Mouse (Mus musculus) kidney, postnatal 14 days (tissue): ENCODE measurements around the gene Srsf4.

Experiments used
- DNase-seq: peaks from one replicate; pipeline ENCODE4 v3.0.0; 2022; ENCODE audit warnings: mixed read lengths

Gene Srsf4

GRCm38 (mm10) chr4:131873293-131874168 lies at the start of gene Srsf4:
Gene Srsf4, plus strand, starts transcription at chr4:131873617.
- peak; percentile 98 for DNase-seq

GRCm38 (mm10) chr4:131824939-131825338 lies 48.5 kb upstream of the Srsf4 start:
- DNase-seq: no peak

DNA sequence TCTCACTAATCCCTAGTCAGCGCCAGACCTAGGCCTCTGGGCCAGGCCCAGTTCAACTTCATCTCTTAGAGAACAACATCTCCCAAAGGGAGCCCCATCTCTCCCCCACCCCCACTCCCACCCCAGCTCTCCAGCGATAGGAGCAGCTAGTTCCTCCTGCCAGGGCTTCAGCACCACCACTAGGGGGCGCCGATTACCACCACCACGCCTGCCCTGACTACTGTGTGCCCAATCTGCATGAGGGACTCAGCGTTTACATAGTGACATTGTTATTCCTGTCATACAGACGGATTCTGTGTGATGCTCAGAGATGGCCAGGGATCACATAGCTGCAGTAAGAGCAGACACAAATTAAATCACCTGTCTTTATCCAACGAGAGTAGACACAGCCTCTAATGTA lies 47.6 kb upstream of the Srsf4 start:
- peak; percentile 32 for DNase-seq

GRCm38 (mm10) chr4:131826905-131827304 lies 46.5 kb upstream of the Srsf4 start:
- peak; percentile 63 for DNase-seq

- DNase-seq: no peak
These were observed 44.3 kb upstream of the Srsf4 start for GRCm38 (mm10) chr4:131829123-131829522.

- no peak for DNase-seq
These were observed 41.8 kb upstream of the Srsf4 start for GRCm38 (mm10) chr4:131831546-131832045.

- no peak for DNase-seq
These were observed 40.5 kb upstream of the Srsf4 start for GRCm38 (mm10) chr4:131832759-131833407.

- DNase-seq: peak; percentile 75
These were observed 39.3 kb upstream of the Srsf4 start for GRCm38 (mm10) chr4:131833971-131834609.

DNA sequence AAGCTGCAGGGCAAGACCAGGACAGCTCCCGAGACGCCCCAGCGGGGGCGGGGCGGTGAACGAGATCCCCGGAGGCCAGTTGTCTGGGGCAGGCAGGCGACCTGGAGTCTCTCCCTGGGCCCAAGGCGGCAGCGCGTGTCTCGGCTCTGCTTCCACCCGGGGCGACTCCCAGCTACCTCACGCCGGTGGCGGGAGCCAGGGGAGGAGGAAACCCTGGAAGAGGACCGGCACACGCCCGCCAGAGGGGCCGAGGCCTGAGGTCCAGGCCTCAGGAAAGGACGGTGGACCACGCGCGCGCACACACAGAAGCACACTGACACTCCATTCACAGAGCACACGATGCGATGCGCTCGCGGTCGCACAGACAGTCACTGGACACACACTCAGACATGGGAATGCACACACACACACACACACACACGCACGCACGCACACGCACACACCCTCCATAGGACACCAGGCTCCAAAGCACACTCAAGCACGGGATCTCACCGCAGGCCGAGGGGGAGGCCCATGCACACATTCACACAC lies 37.0 kb upstream of the Srsf4 start:
- peak; percentile 59 for DNase-seq

DNA sequence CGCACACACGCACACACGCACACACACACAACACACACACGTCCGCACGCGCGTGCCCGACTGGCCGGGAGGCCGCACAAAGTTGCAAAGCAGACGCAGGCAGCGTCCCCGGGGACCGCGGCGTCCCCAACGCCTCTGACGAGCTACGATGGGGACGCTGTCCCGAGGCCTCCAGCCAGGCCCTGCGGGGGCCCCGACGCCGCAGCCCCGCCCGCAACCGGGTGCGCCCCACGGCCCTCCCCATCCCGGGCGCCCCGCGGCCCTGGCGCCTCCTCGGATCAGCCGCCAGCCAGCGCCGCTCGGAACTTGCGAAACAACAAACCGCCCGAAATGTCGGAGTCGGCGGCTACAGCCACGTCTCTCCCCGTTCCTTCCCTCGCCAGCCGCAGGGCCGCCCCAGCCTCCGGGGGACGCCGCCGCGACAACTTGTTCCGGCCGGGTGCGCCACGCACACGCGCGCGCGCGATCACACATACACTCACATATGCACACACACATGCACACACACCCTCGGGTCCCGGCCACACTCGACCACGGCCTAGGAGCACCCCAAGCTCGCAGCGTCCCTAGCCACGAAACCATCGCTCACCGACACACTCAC lies 36.4 kb upstream of the Srsf4 start:
- DNase-seq: peak; percentile 58

DNA sequence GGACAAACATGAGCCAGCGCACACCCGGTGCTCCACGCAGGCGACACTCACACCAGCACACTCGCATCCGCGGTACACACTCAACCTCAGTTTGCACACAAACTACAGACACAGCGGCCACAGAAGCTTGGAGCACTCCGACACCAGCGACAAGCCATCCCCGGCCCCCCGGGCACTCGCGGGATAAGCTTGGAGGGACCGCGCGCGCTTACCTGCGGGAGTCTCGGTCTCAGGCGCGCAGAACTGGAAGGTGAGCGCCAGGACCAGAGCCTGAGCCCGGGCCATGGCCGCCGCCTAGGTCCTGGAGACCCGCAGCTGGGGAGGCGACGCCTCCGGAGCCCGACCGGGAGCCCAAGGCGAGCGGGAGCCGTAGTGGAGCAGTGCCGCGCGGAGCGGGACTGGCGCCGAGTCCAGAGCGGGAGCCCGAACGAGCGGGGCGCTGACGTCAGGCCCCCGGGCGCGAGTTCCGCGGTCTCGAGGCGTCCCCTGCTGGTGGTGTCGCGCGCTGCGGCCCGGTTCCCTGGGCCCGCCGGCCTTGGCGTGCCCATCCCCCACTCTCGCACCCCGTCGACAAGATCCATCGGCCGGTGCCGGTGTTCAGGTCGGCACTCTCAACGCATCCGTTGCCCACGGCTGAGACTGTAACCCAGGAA lies 35.4 kb upstream of the Srsf4 start, which contains the start of gene Ptpru:
Ptpru (minus strand) TSS at position 417 of the 653 bp plus-strand sequence.
- peak; percentile 94 for DNase-seq

- DNase-seq: peak; percentile 96
These were observed 30.1 kb upstream of the Srsf4 start, which contains the start of gene Mecr for GRCm38 (mm10) chr4:131843290-131843743. Gene Mecr, plus strand, starts transcription at chr4:131843470.

DNA sequence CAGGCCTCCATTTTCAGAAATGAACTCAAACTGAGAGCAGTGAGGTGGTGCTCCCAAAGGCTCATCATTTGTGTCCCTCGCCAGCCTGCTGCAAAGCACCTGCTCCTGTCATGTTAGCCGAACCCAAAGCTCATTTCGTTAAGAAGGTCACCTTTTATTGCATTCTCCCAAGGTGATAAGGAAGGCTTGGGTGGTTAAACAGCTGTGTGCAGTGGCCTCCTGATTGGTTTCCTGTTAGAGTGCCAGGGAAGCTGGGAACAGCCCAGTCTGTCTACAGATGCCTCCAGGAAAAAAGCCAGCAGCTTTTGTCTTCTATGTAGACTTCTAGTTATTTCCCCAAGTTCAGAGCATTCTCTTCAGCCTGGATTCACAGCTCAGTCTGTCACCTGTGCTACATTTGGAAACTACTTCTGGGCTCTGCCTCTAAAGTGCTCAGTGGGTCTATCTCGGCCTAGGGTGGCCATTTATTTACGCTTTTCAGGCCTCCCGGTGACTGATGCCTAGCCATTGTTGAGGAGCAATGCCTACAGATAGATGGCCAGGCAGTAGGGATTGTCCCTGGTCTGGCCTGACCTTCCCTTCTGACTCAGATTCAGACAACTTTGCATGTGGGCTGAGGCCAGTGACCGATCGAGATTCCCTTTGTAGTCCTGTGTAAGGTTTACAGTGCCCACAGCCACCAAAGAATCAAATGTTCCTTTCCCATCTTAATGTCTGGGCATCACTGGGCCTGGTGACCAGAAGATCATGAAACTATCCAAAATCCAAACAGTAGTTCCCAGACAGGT lies 27.2 kb upstream of the Srsf4 start:
- DNase-seq: no peak

- no peak for DNase-seq
These were observed 25.3 kb upstream of the Srsf4 start for GRCm38 (mm10) chr4:131848082-131848481.

DNA sequence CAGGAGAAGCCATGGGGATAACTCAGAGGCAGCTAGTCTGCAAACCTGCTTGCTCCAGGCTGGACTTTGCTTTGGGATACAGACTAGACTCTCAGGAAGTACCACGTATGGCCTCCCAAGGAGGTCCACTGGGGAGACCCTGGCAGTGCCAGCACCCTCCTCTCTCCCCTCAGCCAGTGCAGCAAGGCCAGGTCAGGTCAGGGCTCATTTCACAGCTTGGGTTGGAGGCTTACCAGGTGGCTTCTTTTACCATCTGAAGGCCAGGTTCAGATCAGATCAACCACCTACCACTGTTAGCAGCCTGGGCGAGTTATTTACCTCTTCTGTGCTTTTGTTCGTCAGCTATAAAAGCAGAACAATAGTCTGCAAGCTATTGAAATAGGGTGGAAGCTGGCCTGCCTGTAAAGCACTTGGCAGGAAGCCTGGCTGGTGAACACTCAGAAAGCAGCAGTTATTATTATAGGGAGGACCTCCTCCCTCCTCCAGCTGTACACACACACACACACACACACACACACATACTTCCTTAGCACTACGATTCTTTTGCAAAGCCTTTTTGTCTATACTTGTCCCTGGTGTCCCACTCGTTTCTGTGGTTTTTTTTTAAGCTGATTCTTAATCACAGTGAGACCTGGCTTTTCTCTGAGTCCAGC lies 23.3 kb upstream of the Srsf4 start:
- peak; percentile 78 for DNase-seq

DNA sequence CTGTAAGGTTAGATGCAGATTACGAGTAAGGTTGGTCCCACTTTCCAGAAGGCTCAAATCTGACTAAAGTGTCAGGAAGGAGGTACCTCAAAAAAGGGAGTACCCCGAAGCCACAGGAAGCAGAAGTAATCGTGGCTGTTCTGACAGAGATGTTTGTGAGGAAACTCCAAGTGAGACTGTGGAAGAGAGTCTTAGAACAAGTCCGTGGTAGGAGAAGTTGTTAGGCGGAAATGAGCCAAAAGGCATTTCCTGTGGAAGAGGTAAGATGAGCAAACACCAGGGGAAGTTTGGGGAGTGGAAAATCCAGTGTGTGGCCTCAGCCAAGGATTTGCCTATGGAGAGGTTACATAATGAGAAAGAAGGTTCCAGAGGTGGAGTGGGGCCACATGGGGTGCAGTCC lies 18.5 kb upstream of the Srsf4 start:
- DNase-seq: no peak

DNA sequence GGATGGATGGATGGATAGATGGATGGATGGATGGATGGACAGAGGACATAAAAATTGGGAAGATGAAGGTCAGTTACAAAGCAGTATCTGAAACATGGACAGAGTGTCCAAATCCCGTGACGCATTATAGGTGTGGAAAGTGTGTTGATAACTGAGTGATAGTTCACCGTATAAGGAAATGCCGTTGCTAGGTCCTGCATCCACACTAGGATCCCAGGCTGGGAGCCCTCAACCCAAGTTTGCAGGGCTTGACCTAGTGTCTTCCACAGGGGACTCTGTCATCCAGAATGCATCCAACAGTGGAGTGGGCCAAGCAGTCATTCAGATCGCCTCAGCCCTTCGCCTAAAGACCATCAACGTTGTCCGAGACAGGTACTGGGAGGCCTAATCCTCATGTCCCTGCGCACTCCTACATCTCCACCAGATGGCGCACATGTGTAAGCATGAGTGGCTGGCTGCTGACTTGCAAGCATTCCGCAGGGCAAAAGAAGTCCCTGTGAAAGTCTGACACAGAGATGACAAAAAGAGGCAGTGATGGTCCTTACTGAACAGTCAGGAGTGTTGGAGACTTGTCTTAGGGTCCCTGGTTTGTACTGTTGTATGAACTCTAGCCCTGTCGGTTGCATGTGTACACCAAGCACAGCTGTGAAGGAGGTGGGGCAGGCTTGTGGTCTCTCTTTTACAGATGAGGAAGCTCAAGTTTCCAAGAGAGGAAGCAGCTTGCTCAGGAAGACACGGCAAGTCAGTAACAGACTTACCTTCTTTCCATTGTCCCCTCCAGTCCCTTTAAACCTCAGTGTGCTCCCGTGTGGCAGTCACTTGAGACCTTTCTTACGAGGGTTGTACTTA lies 12.7 kb upstream of the Srsf4 start:
- DNase-seq: peak; percentile 87

DNA sequence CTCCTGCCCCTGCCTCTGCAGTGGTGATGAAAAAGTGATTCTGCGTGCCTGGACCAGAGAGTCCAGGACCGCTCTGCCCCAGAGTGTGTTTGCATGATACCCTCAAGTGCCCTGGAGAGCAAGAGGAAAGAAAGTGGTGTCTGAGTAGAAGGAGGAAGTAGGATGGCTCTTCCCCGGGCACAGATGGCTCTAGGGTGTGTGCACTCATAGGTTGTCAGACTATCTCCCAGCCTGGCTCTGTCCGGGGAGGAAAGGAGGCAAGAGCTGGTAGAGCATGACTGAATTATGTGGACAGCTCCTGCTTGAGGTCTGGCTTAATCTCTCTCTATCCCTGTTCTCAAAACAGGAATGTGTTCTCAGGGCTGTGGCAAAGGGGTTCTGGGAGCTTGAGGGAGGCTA lies 12.1 kb upstream of the Srsf4 start:
- DNase-seq: no peak

DNA sequence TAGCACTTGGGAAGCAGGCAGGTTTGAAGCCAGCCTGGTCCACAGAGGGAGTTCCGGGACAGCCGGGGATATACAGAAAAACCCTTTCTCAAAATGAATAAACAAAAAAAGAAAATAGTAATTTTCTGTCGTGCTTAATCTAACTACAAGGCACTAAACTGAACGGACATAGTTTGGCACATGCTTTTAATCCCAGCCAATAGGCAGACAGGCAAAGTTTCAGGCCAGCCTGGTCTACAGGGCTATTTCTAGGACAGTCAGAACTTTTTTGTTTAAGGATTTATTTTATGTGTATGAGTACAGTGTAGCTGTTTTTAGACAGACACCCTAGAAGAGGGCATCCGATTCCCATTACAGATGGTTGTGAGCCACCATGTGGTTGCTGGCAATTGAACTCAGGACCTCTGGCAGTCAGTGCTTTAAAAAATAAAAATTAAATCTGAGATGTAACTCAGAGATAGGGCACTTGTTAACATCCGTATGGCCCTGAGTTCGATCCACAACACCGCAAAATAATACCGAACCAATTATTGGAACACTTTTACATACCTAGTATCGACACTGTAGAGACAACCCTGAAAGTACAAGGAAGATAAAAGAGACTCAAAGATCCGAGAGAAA lies 635 bp upstream of the Srsf4 start:
- DNase-seq: no peak
